24 mouse cellular contexts compared by ENCODE assay signal in the genomic region with DNA sequence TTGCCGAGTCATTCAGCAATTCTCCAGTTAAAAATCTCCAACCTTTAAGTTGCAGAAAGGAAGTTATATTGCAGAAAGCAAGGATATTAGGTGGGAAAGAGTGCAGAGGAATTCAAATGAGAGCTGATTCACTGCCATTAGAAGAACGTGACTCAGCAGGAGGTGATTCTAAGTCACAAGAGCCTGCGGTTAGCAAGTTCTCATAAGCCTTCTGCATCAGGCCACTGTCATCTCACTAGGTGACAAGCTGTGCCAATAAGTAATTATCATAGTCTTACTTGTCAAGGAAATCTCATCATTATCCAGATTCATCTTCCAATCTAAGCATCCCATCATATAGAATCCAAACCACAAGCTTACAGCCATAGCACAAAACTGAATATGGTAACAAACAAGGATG.
DNase-seq lines count a peak whose midpoint lies in the region; ATAC-seq and TF ChIP-seq lines count a peak whose summit lies in the region.
"Had no signal": no experiment of that assay in that cellular context is flagged by ENCODE, and none has a peak within 500 bp of the region (broad histone marks: within the 10 kb centered on the region; RNA-seq: fewer than 3 reads in every experiment).

No protein-coding gene starts in this region.

- DNase-seq in G1E (ENCODE audit: low spot score), result no peak
- DNase-seq in Muller cell, postnatal 12 days (ENCODE audit: inconsistent ontology term), result peak; percentile 21
- no peak for DNase-seq in right cerebral cortex, postnatal 4 days
- DNase-seq in liver, postnatal 0 days, result no peak
- no peak for DNase-seq in spleen, adult 18-20 months
- DNase-seq: adrenal gland, postnatal 10 days; B cell, adult 2 months; cerebellum, adult 18-20 months; cerebellum, adult 9-11 months; cerebellum, postnatal 36 days; gastrocnemius, adult 2 months; gastrocnemius, postnatal 25 days; heart, adult 11 months; heart, postnatal 36 days had no signal

- H3K27ac ChIP-seq in embryonic fibroblast, embryonic 13.5 days (ENCODE audit: insufficient read depth, low read length), result peak overlapping the region; percentile 22
- no peak overlapping the region for H3K27ac ChIP-seq in liver, postnatal 0 days (ENCODE audit: low read depth)
- H3K27ac ChIP-seq: embryonic facial prominence, embryonic 10.5 days; forebrain, embryonic 10.5 days; gastrocnemius, adult 2 months; heart, embryonic 13.5 days; hindbrain, embryonic 15.5 days had no signal

- no peak for TF ChIP-seq CTCF in G1E (IDR thresholded peaks at IDR 0.05; ENCODE audit: low read depth, low read length)
- TF ChIP-seq CTCF in embryonic fibroblast, embryonic 13.5 days (IDR thresholded peaks at IDR 0.05; ENCODE audit: borderline replicate concordance, insufficient read depth, low read length), result no peak
- no peak for TF ChIP-seq CTCF in liver, postnatal 0 days (IDR thresholded peaks at IDR 0.05; ENCODE audit: low read depth)

- H3K4me1 ChIP-seq in G1E (ENCODE audit: insufficient read depth, low read depth, low read length), result peaks cover 61% of the 10 kb centered on the region
- peaks cover 5% of the 10 kb centered on the region for H3K4me1 ChIP-seq in embryonic fibroblast, embryonic 13.5 days (ENCODE audit: control insufficient read depth, insufficient read depth, low read length)
- H3K4me1 ChIP-seq in liver, postnatal 0 days (ENCODE audit: insufficient read depth), result no peaks in the 10 kb centered on the region
- H3K4me1 ChIP-seq: embryonic facial prominence, embryonic 10.5 days; forebrain, embryonic 10.5 days; heart, embryonic 13.5 days; hindbrain, embryonic 15.5 days had no signal

- ATAC-seq in G1E (ENCODE audit: extremely low read depth, insufficient number of reproducible peaks, low FRiP score, poor library complexity, severe bottlenecking), result peak; percentile 41
- peak; percentile 55 for ATAC-seq in megakaryocyte progenitor cell, adult 5-6 weeks (replicated peaks; ENCODE audit: poor library complexity)
- no peak for ATAC-seq in liver, postnatal 0 days
- ATAC-seq: CD4-positive, CD25-positive, alpha-beta regulatory T cell, adult 4 months; forebrain, embryonic 14.5 days; intestine, embryonic 16.5 days had no signal

- H3K4me3 ChIP-seq in G1E (ENCODE audit: low read depth, low read length), result no peak overlapping the region; the same call in 1 of the 2 replicates
- H3K4me3 ChIP-seq in embryonic fibroblast, embryonic 13.5 days (ENCODE audit: insufficient read depth, low read length), result no peak overlapping the region
- no peak overlapping the region for H3K4me3 ChIP-seq in liver, postnatal 0 days (ENCODE audit: low read depth, low read length)
- H3K4me3 ChIP-seq: embryonic facial prominence, embryonic 10.5 days; erythroblast, embryonic 14.5 days; forebrain, embryonic 10.5 days; gastrocnemius, adult 2 months; heart, embryonic 13.5 days; hindbrain, embryonic 15.5 days had no signal

- no peak for TF ChIP-seq EP300 in liver, postnatal 0 days (IDR thresholded peaks at IDR 0.05; ENCODE audit: low read depth)

- no peak overlapping the region for H3K9ac ChIP-seq in liver, postnatal 0 days (replicated peaks)
- H3K9ac ChIP-seq: heart, embryonic 13.5 days; hindbrain, embryonic 15.5 days had no signal

- H3K27me3 ChIP-seq in G1E (ENCODE audit: insufficient read depth, low read length), result no peaks in the 10 kb centered on the region
- no peaks in the 10 kb centered on the region for H3K27me3 ChIP-seq in liver, postnatal 0 days (ENCODE audit: insufficient read depth, low read length)
- H3K27me3 ChIP-seq: hindbrain, embryonic 15.5 days had no signal

- no peaks in the 10 kb centered on the region for H3K36me3 ChIP-seq in G1E (replicated peaks)
- no peaks in the 10 kb centered on the region for H3K36me3 ChIP-seq in liver, postnatal 0 days (replicated peaks; ENCODE audit: insufficient read depth, low read length)
- H3K36me3 ChIP-seq: embryonic facial prominence, embryonic 10.5 days; forebrain, embryonic 10.5 days; heart, embryonic 13.5 days; hindbrain, embryonic 15.5 days had no signal

- H3K9me3 ChIP-seq in G1E (replicated peaks), result no peaks in the 10 kb centered on the region
- H3K9me3 ChIP-seq in liver, postnatal 0 days (ENCODE audit: low read length), result no peaks in the 10 kb centered on the region
- H3K9me3 ChIP-seq: embryonic facial prominence, embryonic 10.5 days; forebrain, embryonic 10.5 days; heart, embryonic 13.5 days; hindbrain, embryonic 15.5 days had no signal

- no peak overlapping the region for H3K4me2 ChIP-seq in liver, postnatal 0 days (ENCODE audit: low read depth, low read length)
- H3K4me2 ChIP-seq: heart, embryonic 13.5 days; hindbrain, embryonic 15.5 days had no signal

- no peak for TF ChIP-seq POLR2A in embryonic fibroblast, embryonic 13.5 days (IDR thresholded peaks at IDR 0.05; ENCODE audit: low read depth, low read length)

- 68% methylated on average over 3 of the region's 3 CpGs for WGBS in liver, postnatal 0 days (ENCODE audit: insufficient replicate concordance)
